Mouse (Mus musculus) gastrocnemius, adult 8-10 months (tissue): ENCODE measurements around the gene Shoc2. TPM values are rescaled to one million over a fixed set of nuclear protein-coding genes. Genes with fewer than 3 reads are reported as not detected.

ENCODE experiments used
- DNase-seq, 2 experiments: peaks; one replicate each; pipeline ENCODE4 v3.0.0; 2022; ENCODE audit warnings: low spot score in 2 of 2
- total RNA-seq, 4 experiments: library from RNA; stranded (reverse); gene quantifications; 2 replicates each; pipeline ENCODE4 v1.2.4; 2022

Shoc2 gene
- total RNA-seq, 4 experiments from 2014 or later, result 21.7 to 31.6 (median 23.4) TPM

DNA sequence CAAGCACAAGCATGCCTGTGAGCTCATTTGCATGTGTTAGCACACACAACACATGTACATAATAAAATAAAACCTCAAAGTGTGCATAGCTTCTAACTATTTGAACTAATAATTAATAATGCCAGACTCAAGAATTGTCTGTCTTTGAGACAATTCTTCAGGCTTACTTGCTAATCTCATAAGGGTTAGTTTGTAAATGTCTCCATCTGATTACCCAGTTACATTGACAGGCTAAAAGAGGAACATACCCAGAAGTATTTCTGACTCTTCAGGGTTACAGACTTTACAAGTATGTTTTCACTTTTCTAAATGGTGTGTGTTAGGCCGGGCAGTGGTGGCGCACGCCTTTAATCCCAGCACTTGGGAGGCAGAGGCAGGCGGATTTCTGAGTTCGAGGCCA lies 71.4 kb downstream of the Shoc2 start:
- no peak for DNase-seq

DNA sequence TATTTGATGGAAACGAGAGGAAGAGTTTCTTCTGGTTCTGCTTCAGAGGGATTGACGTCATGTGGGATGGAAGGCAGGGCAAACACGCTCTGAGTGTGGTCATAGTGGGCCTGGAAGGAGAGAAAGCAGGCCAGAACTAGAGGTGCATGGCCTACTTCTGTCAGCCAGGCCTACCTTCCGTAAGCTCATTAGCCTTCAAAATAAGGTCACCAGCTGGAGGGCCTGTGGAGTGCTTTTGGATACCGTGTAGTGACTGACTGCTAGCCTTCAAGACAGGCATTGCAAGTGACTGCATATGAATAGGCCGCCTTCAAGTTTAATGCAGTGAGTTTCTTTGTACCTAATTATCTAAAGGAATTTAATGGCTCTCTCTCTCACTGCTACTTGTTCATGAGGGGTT lies 91.0 kb downstream of the Shoc2 start:
- no peak for DNase-seq

DNA sequence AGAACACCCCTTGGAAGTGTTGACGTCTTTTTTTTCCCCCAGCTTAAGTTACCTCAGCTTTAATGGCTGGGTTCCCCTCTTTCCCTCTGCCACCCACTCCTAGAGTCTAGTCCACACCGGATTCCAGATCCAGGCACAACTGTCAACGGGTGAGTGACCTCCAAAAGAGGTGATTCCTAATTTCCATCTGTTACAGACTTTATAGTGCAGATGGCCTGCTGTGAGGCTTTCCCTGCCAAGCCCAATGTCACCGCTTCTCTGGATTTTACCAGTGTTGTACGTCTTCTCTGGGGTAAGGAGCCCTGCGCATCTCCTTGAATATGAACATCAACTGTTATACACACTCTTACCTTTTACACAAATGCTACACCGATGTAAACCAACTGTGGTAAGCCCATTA lies 95.3 kb downstream of the Shoc2 start:
- no peak for DNase-seq

DNA sequence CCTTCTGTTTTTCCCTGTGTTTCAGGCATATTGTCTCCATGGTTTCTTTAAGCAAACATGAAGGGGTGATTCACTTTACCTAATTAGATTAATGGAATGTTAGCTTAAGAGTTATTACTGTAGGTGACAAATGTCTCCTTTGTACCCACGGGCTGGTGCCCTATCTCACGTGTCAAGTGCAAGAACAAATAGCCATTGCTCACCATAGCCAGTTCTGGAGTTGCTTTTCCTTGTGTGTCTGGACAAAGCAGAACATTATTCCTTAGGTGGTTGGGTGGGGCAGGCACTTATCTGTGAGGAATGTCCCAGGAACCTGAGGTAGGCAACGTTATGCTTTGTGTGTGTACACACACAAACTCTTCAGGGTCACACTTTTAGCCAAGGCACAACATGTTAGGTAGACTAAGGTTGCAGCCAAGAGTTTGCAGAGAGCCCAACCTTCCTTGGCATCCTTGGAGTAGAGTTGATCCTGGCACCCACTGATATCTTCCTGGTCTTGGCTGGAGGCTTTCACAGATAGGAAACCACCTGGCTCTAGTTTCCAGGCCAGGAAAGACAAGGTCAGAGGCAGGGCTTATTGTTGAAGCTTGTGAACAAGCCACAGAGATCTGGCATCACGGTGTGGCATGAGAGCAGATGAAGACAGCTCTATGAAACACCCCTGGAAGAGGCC lies 96.4 kb downstream of the Shoc2 start:
- DNase-seq, result no peak

- no peak for DNase-seq
These were observed 96.9 kb downstream of the Shoc2 start for GRCm38 (mm10) chr19:54041029-54041367.

GRCm38 (mm10) chr19:54043851-54044250 lies 99.7 kb downstream of the Shoc2 start, which contains the start of gene Adra2a:
Gene Adra2a (plus strand): TSS chr19:54044151.
- no peak for DNase-seq

GRCm38 (mm10) chr19:54044507-54045371 lies 100.6 kb downstream of the Shoc2 start:
- no peak for DNase-seq

GRCm38 (mm10) chr19:54045412-54045811 lies 101.3 kb downstream of the Shoc2 start:
- no peak for DNase-seq

DNA sequence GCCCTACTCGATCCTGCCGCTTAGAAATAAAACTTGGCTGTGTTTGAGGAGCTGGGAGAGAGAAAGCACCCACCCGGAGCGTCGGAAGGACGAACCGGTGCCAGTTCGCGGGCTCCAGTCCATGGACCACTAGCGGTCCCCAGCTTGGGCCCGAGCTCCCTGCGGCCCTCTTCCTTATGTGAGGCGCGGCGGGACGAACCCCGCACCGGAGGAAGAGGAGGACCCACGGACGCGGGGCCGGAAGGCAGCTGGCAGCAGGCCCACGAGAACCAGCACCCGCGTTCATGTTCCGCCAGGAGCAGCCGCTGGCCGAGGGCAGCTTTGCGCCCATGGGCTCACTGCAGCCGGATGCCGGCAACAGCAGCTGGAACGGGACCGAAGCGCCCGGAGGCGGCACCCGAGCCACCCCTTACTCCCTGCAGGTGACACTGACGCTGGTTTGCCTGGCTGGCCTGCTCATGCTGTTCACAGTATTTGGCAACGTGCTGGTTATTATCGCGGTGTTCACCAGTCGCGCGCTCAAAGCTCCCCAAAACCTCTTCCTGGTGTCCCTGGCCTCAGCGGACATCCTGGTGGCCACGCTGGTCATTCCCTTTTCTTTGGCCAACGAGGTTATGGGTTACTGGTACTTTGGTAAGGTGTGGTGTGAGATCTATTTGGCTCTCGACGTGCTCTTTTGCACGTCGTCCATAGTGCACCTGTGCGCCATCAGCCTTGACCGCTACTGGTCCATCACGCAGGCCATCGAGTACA lies 102.0 kb downstream of the Shoc2 start:
- DNase-seq, result no peak

GRCm38 (mm10) chr19:54046684-54047070 lies 102.6 kb downstream of the Shoc2 start:
- no peak for DNase-seq

GRCm38 (mm10) chr19:54047386-54048050 lies 103.4 kb downstream of the Shoc2 start:
- no peak for DNase-seq

GRCm38 (mm10) chr19:54048161-54048885 lies 104.2 kb downstream of the Shoc2 start:
- DNase-seq, result no peak

- DNase-seq, result peak; percentile 27 to 52
These were observed 107.5 kb downstream of the Shoc2 start for GRCm38 (mm10) chr19:54051651-54052050.

DNA sequence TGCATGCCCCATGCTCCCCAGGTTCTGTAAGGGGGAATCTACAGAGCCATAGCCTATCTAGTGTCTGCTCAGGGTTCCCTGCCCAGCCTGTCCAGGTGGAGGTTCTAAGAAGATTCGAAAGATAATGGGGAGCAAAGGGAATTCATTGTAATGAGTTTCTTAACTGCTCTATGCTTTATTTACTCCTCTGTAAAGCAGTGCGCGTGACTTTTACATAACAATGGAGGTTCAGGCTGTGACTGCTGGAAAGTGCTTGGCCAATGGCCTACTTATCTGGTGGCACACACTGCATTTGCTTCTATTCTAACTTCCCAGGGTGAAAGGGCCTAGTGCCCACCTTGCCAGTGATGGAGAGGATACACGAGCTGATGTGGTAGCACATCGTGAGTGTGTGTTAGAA lies 111.7 kb downstream of the Shoc2 start:
- no peak for DNase-seq

GRCm38 (mm10) chr19:54068447-54068846 lies 124.3 kb downstream of the Shoc2 start:
- no peak for DNase-seq

- DNase-seq, result no peak
These were observed 126.4 kb downstream of the Shoc2 start for GRCm38 (mm10) chr19:54070521-54070920.

- no peak for DNase-seq
These were observed 128.2 kb downstream of the Shoc2 start for GRCm38 (mm10) chr19:54072233-54072800.

DNA sequence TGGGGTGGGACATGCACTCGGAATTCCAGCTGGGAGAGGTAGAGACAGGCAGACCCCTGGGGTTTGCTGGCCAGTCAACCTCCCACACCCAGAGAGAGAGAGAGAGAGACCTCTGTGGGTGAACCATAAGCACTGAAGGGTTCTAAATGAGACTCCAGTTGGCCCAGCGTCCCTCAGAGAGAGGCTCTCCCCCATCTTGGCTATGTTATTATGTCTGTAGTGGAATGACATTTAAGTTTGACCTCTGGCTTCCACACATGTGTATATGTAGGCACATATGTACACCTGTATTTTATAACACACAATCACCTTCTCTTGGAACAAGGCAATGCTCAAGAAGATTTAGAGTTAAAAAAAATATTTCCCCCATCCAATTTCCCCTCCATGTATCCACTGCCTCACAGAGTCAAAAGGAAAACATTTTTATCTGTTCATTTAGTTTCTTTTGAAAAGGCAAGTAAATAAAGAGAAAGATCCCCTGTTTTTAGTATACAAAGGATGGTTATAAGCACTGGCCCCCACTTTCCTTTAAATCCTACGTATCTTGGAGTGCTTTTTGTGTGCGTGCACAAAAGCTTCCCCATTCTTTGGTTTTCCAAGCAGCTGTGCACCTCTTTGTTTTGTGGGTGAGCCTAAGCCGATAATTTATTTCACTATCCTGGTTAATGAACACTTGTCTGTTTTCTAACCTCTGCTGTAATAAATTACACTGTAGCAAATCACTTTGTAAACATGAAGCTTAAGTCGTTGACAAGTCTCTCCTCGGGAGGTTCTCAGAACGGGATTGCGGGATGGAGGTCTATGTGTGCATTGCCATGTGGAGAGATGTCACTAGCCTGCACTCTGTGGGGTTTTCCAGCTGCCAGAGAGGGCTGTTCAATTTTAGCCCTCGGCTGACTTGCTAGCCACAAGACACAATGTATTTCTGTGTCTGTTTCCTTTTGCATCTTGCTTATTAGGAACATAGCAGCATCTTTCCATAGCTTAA lies 132.6 kb downstream of the Shoc2 start:
- no peak for DNase-seq

DNA sequence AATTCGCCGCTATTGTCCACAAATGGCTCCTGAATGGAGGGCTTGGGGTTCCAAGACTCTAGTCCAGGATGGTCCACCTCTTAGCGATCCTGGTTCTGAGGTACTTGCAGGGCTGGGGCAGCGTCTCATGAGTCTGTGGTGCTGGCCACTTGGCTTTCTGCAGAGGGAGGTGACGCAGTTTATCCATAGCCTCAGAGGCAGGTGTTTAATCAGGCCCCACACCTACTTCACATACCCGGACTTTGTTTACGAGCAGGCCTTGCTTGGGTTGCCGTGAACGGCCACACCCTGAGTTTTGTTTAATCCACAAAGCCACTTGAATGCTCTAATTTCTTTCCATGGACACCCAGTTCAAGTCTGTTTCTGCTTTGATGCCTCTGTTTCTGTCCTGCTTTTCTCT lies 137.2 kb downstream of the Shoc2 start:
- DNase-seq, result no peak
